Mouse (Mus musculus) forebrain, embryonic 12.5 days (tissue): ENCODE results near the gene Raf1. TPM values are rescaled to one million over a fixed set of nuclear protein-coding genes. Genes with fewer than 3 reads are reported as not detected.
A peak's percentile ranks its signal among the peaks of the same experiment; 100 is the strongest.

Source experiments
- ATAC-seq: fragments of 200-750 bp; cut with Nextera tagmentation; 2 replicates; pipeline ENCODE4 v1.8.0; 2017; ENCODE audit warnings: moderate TSS enrichment; ENCODE audit not compliant: low FRiP score
- H3K27ac ChIP-seq: fragments of 300-500 bp; sonication (generic); 2 replicates; pipeline ENCODE4 v1.5.1; 2016; ENCODE audit warnings: mild to moderate bottlenecking
- H3K27me3 ChIP-seq: fragments of 300-500 bp; sonication (generic); 2 replicates; pipeline ENCODE4 v1.6.1; 2016; ENCODE audit warnings: mild to moderate bottlenecking
- H3K36me3 ChIP-seq: fragments of 300-500 bp; sonication (generic); replicated peaks from 2 replicates; pipeline ENCODE4 v1.6.1; 2016; ENCODE audit warnings: mild to moderate bottlenecking
- H3K4me1 ChIP-seq: fragments of 300-500 bp; sonication (generic); 2 replicates; pipeline ENCODE4 v1.6.1; 2016
- H3K4me2 ChIP-seq: fragments of 300-500 bp; sonication (generic); 2 replicates; pipeline ENCODE4 v1.6.1; 2016; ENCODE audit warnings: mild to moderate bottlenecking, moderate library complexity
- H3K4me3 ChIP-seq: fragments of 300-500 bp; sonication (generic); replicated peaks from 2 replicates; pipeline ENCODE4 v1.5.1; 2016; ENCODE audit warnings: mild to moderate bottlenecking
- H3K9ac ChIP-seq: fragments of 300-500 bp; sonication (generic); 2 replicates; pipeline ENCODE4 v1.6.1; 2016; ENCODE audit warnings: mild to moderate bottlenecking
- H3K9me3 ChIP-seq: fragments of 300-500 bp; sonication (generic); 2 replicates; pipeline ENCODE4 v1.6.1; 2016
- WGBS: fragments of 180-500 bp; shearing (Covaris S2); methylation state at CpG from one replicate; pipeline ENCODE4 v1.1.7; 2016; 5-methylcytosine and 5-hydroxymethylcytosine counted together
- polyA plus RNA-seq: library from polyadenylated mRNA; unstranded; fragments of >200 nt; fragmentation: Nextera tagmentation; extraction: Ambion mirVana; gene quantifications from 2 replicates; pipeline ENCODE4 v1.2.1, GENCODE M21; 2016

The Raf1 gene
- polyA plus RNA-seq, 1 experiment from 2014 or later, result 156 TPM

- WGBS, result 66% methylated on average over 4 of the region's 4 CpGs
- Histone ChIP-seq H3K4me3 (peak overlapping the region; percentile 96), H3K27me3 (no peaks in the 10 kb centered on the region), H3K9ac (peak overlapping the region; percentile 91; the same call in 1 of the 2 replicates), H3K27ac (no peak overlapping the region), H3K36me3 (no peaks in the 10 kb centered on the region), H3K9me3 (no peaks in the 10 kb centered on the region), H3K4me2 (peak overlapping the region; percentile 73), H3K4me1 (peaks cover 12% of the 10 kb centered on the region)
- peak; percentile 15 for ATAC-seq
Observed at GRCm38 (mm10) chr6:115601322-115601714, 75.1 kb downstream of the Raf1 start.

- Histone ChIP-seq H3K27me3 (no peaks in the 10 kb centered on the region; the same call in 1 of the 2 replicates), H3K4me3 (no peak overlapping the region), H3K9me3 (no peaks in the 10 kb centered on the region), H3K4me1 (no peaks in the 10 kb centered on the region), H3K36me3 (no peaks in the 10 kb centered on the region), H3K27ac (no peak overlapping the region), H3K4me2 (no peak overlapping the region), H3K9ac (no peak overlapping the region)
- ATAC-seq, result no peak
- 71% methylated on average over 3 of the region's 3 CpGs for WGBS
Observed at GRCm38 (mm10) chr6:115595667-115596066, 80.8 kb downstream of the Raf1 start.

GRCm38 (mm10) chr6:115594463-115594862 is 82.0 kb downstream of the Raf1 start:
- no peak for ATAC-seq
- Histone ChIP-seq H3K4me3 (no peak overlapping the region), H3K36me3 (no peaks in the 10 kb centered on the region), H3K9ac (no peak overlapping the region), H3K27me3 (no peaks in the 10 kb centered on the region; the same call in 1 of the 2 replicates), H3K27ac (no peak overlapping the region), H3K4me2 (no peak overlapping the region), H3K9me3 (no peaks in the 10 kb centered on the region), H3K4me1 (no peaks in the 10 kb centered on the region)
- WGBS, result 95% methylated on average over 3 of the region's 3 CpGs

GRCm38 (mm10) chr6:115593252-115593651 is 83.2 kb downstream of the Raf1 start:
- 84% methylated on average over 4 of the region's 4 CpGs for WGBS
- H3K9ac ChIP-seq, result no peak overlapping the region

GRCm38 (mm10) chr6:115592458-115592857 is 84.0 kb downstream of the Raf1 start, which contains the start of gene Mkrn2os:
Mkrn2os (minus strand) TSS chr6:115592576.
- Histone ChIP-seq H3K9ac (no peak within 1 kb of the TSS), H3K27me3 (no peaks in the 10 kb centered on the region; the same call in 1 of the 2 replicates)
- ATAC-seq, result no peak

More at GRCm38 (mm10) chr6:115593252-115593651, 83.2 kb downstream of the Raf1 start:
- Histone ChIP-seq H3K27ac (no peak overlapping the region), H3K36me3 (no peaks in the 10 kb centered on the region), H3K4me3 (no peak overlapping the region), H3K4me1 (no peaks in the 10 kb centered on the region), H3K4me2 (no peak overlapping the region), H3K27me3 (no peaks in the 10 kb centered on the region; the same call in 1 of the 2 replicates), H3K9me3 (no peaks in the 10 kb centered on the region)
- ATAC-seq, result no peak

GRCm38 (mm10) chr6:115591692-115592359 is 84.6 kb downstream of the Raf1 start:
- Histone ChIP-seq H3K27me3 (no peaks in the 10 kb centered on the region; the same call in 1 of the 2 replicates), H3K4me2 (no peak overlapping the region), H3K9me3 (no peaks in the 10 kb centered on the region), H3K4me3 (no peak overlapping the region), H3K36me3 (no peaks in the 10 kb centered on the region), H3K4me1 (no peaks in the 10 kb centered on the region), H3K9ac (no peak overlapping the region), H3K27ac (no peak overlapping the region)
- WGBS, result 90% methylated on average over 19 of the region's 19 CpGs
- ATAC-seq, result no peak

More at GRCm38 (mm10) chr6:115592458-115592857, 84.0 kb downstream of the Raf1 start, which contains the start of gene Mkrn2os:
- no peak within 1 kb of the TSS for H3K4me2 ChIP-seq
- no peak within 1 kb of the TSS for H3K27ac ChIP-seq
- 72% methylated on average over 5 of the region's 5 CpGs for WGBS
- no peaks in the 10 kb centered on the region for H3K36me3 ChIP-seq
- no peaks in the 10 kb centered on the region for H3K4me1 ChIP-seq
- no peaks in the 10 kb centered on the region for H3K9me3 ChIP-seq
- no peak within 1 kb of the TSS for H3K4me3 ChIP-seq

- no peak for ATAC-seq
- Histone ChIP-seq H3K9me3 (no peaks in the 10 kb centered on the region), H3K27ac (no peak overlapping the region), H3K36me3 (peaks cover 4% of the 10 kb centered on the region; the same call in 1 of the 2 replicates), H3K27me3 (no peaks in the 10 kb centered on the region), H3K9ac (no peak overlapping the region), H3K4me3 (no peak overlapping the region), H3K4me2 (no peak overlapping the region), H3K4me1 (no peaks in the 10 kb centered on the region)
- WGBS, result 92% methylated on average over 10 of the region's 10 CpGs
Observed at GRCm38 (mm10) chr6:115586321-115586720, 90.1 kb downstream of the Raf1 start.

- no peaks in the 10 kb centered on the region for H3K27me3 ChIP-seq
- H3K27ac ChIP-seq, result no peak overlapping the region
- peaks cover 15% of the 10 kb centered on the region for H3K36me3 ChIP-seq
- H3K4me2 ChIP-seq, result no peak overlapping the region
- H3K9me3 ChIP-seq, result no peaks in the 10 kb centered on the region
- H3K4me3 ChIP-seq, result no peak overlapping the region
- ATAC-seq, result no peak
- no peak overlapping the region for H3K9ac ChIP-seq
- H3K4me1 ChIP-seq, result no peaks in the 10 kb centered on the region
- 82% methylated on average over 3 of the region's 3 CpGs for WGBS
Observed at GRCm38 (mm10) chr6:115584176-115584575, 92.3 kb downstream of the Raf1 start.

- Histone ChIP-seq H3K4me2 (no peak overlapping the region), H3K4me1 (no peaks in the 10 kb centered on the region), H3K27ac (no peak overlapping the region), H3K9me3 (no peaks in the 10 kb centered on the region), H3K4me3 (no peak overlapping the region), H3K36me3 (peaks cover 19% of the 10 kb centered on the region), H3K27me3 (no peaks in the 10 kb centered on the region), H3K9ac (no peak overlapping the region)
- 85% methylated on average over 6 of the region's 6 CpGs for WGBS
- ATAC-seq, result no peak
Observed at GRCm38 (mm10) chr6:115583430-115584125, 92.9 kb downstream of the Raf1 start.

- no peaks in the 10 kb centered on the region for H3K4me1 ChIP-seq
- 79% methylated on average over 10 of the region's 10 CpGs for WGBS
- H3K4me2 ChIP-seq, result no peak overlapping the region
- H3K27ac ChIP-seq, result no peak overlapping the region
- no peaks in the 10 kb centered on the region for H3K9me3 ChIP-seq
- no peak overlapping the region for H3K4me3 ChIP-seq
- no peak for ATAC-seq
- no peaks in the 10 kb centered on the region for H3K27me3 ChIP-seq
- no peak overlapping the region for H3K9ac ChIP-seq
- peaks cover 30% of the 10 kb centered on the region for H3K36me3 ChIP-seq
Observed at GRCm38 (mm10) chr6:115582328-115583115, 93.9 kb downstream of the Raf1 start.

- H3K27ac ChIP-seq, result no peak overlapping the region
- peaks cover 46% of the 10 kb centered on the region for H3K36me3 ChIP-seq
- H3K27me3 ChIP-seq, result no peaks in the 10 kb centered on the region
- 84% methylated on average over 3 of the region's 3 CpGs for WGBS
- no peak overlapping the region for H3K4me3 ChIP-seq
- H3K9ac ChIP-seq, result no peak overlapping the region
- no peak for ATAC-seq
- H3K9me3 ChIP-seq, result no peaks in the 10 kb centered on the region
- H3K4me2 ChIP-seq, result no peak overlapping the region
- no peaks in the 10 kb centered on the region for H3K4me1 ChIP-seq
Observed at GRCm38 (mm10) chr6:115580810-115581209, 95.6 kb downstream of the Raf1 start.

- H3K36me3 ChIP-seq, result peaks cover 60% of the 10 kb centered on the region
- 87% methylated on average over 9 of the region's 9 CpGs for whole genome bisulfite sequencing
- H3K4me1 ChIP-seq, result no peaks in the 10 kb centered on the region
- no peak overlapping the region for H3K4me2 ChIP-seq
- H3K4me3 ChIP-seq, result no peak overlapping the region
- no peak overlapping the region for H3K27ac ChIP-seq
- no peaks in the 10 kb centered on the region for H3K27me3 ChIP-seq
- no peaks in the 10 kb centered on the region for H3K9me3 ChIP-seq
- H3K9ac ChIP-seq, result no peak overlapping the region
- no peak for ATAC-seq
Observed at GRCm38 (mm10) chr6:115577941-115578340, 98.5 kb downstream of the Raf1 start.
